22 mouse cellular contexts compared by ENCODE assay signal in genomic region chr7:116120737-116121136, GRCm38 (mm10). TPM values are rescaled to one million over a fixed set of nuclear protein-coding genes. Genes with fewer than 3 reads are reported as not detected.
DNase-seq lines count a peak whose midpoint lies in the region; ATAC-seq and TF ChIP-seq lines count a peak whose summit lies in the region.
"Had no signal": no experiment of that assay in that cellular context is flagged by ENCODE, and none has a peak within 500 bp of the region (broad histone marks: within the 10 kb centered on the region; RNA-seq: fewer than 3 reads in every experiment).

No protein-coding gene starts in this region.

- no peak for TF ChIP-seq CTCF in forebrain, postnatal 0 days (IDR thresholded peaks at IDR 0.05; ENCODE audit: low read depth)
- TF ChIP-seq CTCF in layer of hippocampus, adult 2 months (conservative IDR thresholded peaks at IDR 0.05) = no peak

- peak overlapping the region; percentile 82 for H3K27ac ChIP-seq in forebrain, embryonic 10.5 days
- H3K27ac ChIP-seq in forebrain, postnatal 0 days (ENCODE audit: low read depth, low read length) = no peak overlapping the region
- peak overlapping the region; percentile 66; the same call in 1 of the 2 replicates for H3K27ac ChIP-seq in midbrain, embryonic 12.5 days (replicated peaks)
- H3K27ac ChIP-seq in midbrain, embryonic 16.5 days (ENCODE audit: low read length) = no peak overlapping the region
- H3K27ac ChIP-seq in layer of hippocampus, adult 2 months = no peak overlapping the region
- H3K27ac ChIP-seq: embryonic facial prominence, embryonic 12.5 days; hindbrain, embryonic 13.5 days; hindbrain, postnatal 0 days had no signal

- peaks cover 50% of the 10 kb centered on the region for H3K4me1 ChIP-seq in forebrain, embryonic 10.5 days
- peaks cover 10% of the 10 kb centered on the region; the same call in 1 of the 2 replicates for H3K4me1 ChIP-seq in forebrain, postnatal 0 days (ENCODE audit: insufficient read depth)
- H3K4me1 ChIP-seq in midbrain, embryonic 12.5 days = peaks cover 37% of the 10 kb centered on the region
- H3K4me1 ChIP-seq in midbrain, embryonic 16.5 days (ENCODE audit: control insufficient read depth, insufficient read depth, low read length) = peaks cover 14% of the 10 kb centered on the region

- H3K4me2 ChIP-seq in forebrain, postnatal 0 days (ENCODE audit: low read depth) = no peak overlapping the region
- H3K4me2 ChIP-seq in midbrain, embryonic 12.5 days (replicated peaks) = peak overlapping the region; percentile 22; the same call in 1 of the 2 replicates
- H3K4me2 ChIP-seq in midbrain, embryonic 16.5 days (ENCODE audit: low read length) = no peak overlapping the region
- H3K4me2 ChIP-seq: embryonic facial prominence, embryonic 12.5 days; hindbrain, embryonic 13.5 days had no signal

- H3K36me3 ChIP-seq in forebrain, embryonic 10.5 days (replicated peaks) = peaks cover 21% of the 10 kb centered on the region
- H3K36me3 ChIP-seq in forebrain, postnatal 0 days (ENCODE audit: insufficient read depth) = no peaks in the 10 kb centered on the region
- H3K36me3 ChIP-seq in midbrain, embryonic 12.5 days = no peaks in the 10 kb centered on the region
- H3K36me3 ChIP-seq in midbrain, embryonic 16.5 days (ENCODE audit: control insufficient read depth, insufficient read depth, low read length) = no peaks in the 10 kb centered on the region
- H3K36me3 ChIP-seq: embryonic facial prominence, embryonic 12.5 days; hindbrain, embryonic 13.5 days had no signal

- no peak overlapping the region for H3K9ac ChIP-seq in forebrain, postnatal 0 days
- H3K9ac ChIP-seq in midbrain, embryonic 12.5 days (replicated peaks) = no peak overlapping the region
- H3K9ac ChIP-seq in midbrain, embryonic 16.5 days (ENCODE audit: low read depth, low read length) = no peak overlapping the region
- H3K9ac ChIP-seq: embryonic facial prominence, embryonic 12.5 days; hindbrain, embryonic 13.5 days had no signal

- no peak for ATAC-seq in forebrain, postnatal 0 days
- ATAC-seq in midbrain, embryonic 12.5 days (ENCODE audit: low FRiP score, low read depth) = no peak
- ATAC-seq in midbrain, embryonic 16.5 days = no peak
- ATAC-seq: activated CD4-positive, CD25-positive, alpha-beta regulatory T cell, adult 4 months; CD4-positive, CD25-positive, alpha-beta regulatory T cell, adult 4 months; hindbrain, postnatal 0 days had no signal

- 0 out of 2 replicates have a peak, but pooled peaks cover 3% of the 10 kb centered on the region for H3K9me3 ChIP-seq in forebrain, embryonic 10.5 days
- no peaks in the 10 kb centered on the region for H3K9me3 ChIP-seq in forebrain, postnatal 0 days (ENCODE audit: low read length)
- no peaks in the 10 kb centered on the region for H3K9me3 ChIP-seq in midbrain, embryonic 12.5 days
- no peaks in the 10 kb centered on the region for H3K9me3 ChIP-seq in midbrain, embryonic 16.5 days (replicated peaks; ENCODE audit: control insufficient read depth, low read length, poor library complexity, severe bottlenecking)
- H3K9me3 ChIP-seq: embryonic facial prominence, embryonic 12.5 days; G1E; heart, embryonic 10.5 days; hindbrain, embryonic 13.5 days had no signal

- intact Hi-C loops in heart, postnatal 14 days (cut with DNase I) = no loop called here

- 73% methylated on average over 4 of the region's 4 CpGs for WGBS in forebrain, embryonic 10.5 days
- WGBS in forebrain, postnatal 0 days = 50% methylated on average over 4 of the region's 4 CpGs
- 61% methylated on average over 4 of the region's 4 CpGs for WGBS in midbrain, embryonic 12.5 days
- 34% methylated on average over 4 of the region's 4 CpGs for WGBS in midbrain, embryonic 16.5 days

- no peaks in the 10 kb centered on the region for H3K27me3 ChIP-seq in forebrain, embryonic 10.5 days (ENCODE audit: poor library complexity, severe bottlenecking)
- no peaks in the 10 kb centered on the region for H3K27me3 ChIP-seq in forebrain, postnatal 0 days (ENCODE audit: insufficient read depth, low read length)
- no peaks in the 10 kb centered on the region; the same call in 1 of the 2 replicates for H3K27me3 ChIP-seq in midbrain, embryonic 12.5 days
- no peaks in the 10 kb centered on the region for H3K27me3 ChIP-seq in midbrain, embryonic 16.5 days (ENCODE audit: control insufficient read depth, insufficient read depth, low read depth, low read length)
- H3K27me3 ChIP-seq: embryonic facial prominence, embryonic 12.5 days had no signal

- DNase-seq in forebrain, embryonic 10.5 days (ENCODE audit: extremely low spot score, low spot score) = no peak
- DNase-seq in forebrain, postnatal 0 days = no peak
- DNase-seq in heart, adult 11 months = peak; percentile 74
- DNase-seq in heart, postnatal 14 days = no peak
- DNase-seq in layer of hippocampus, adult 2 months (ENCODE audit: low spot score in 2 of 2) = no peak
- DNase-seq: adrenal gland, postnatal 14 days; B cell, adult 2 months; cerebellum, adult 11-12 months; cerebellum, adult 9-10 months; cerebellum, postnatal 25 days; gastrocnemius, postnatal 36 days; heart, adult 18-20 months; heart, postnatal 10 days had no signal

- H3K4me3 ChIP-seq in forebrain, embryonic 10.5 days = no peak overlapping the region
- H3K4me3 ChIP-seq in forebrain, postnatal 0 days (ENCODE audit: low read depth, low read length) = no peak overlapping the region
- no peak overlapping the region for H3K4me3 ChIP-seq in midbrain, embryonic 12.5 days
- H3K4me3 ChIP-seq in midbrain, embryonic 16.5 days (ENCODE audit: low read depth, low read length) = no peak overlapping the region
- no peak overlapping the region for H3K4me3 ChIP-seq in layer of hippocampus, adult 2 months
- H3K4me3 ChIP-seq: embryonic facial prominence, embryonic 12.5 days; heart, embryonic 10.5 days; hindbrain, embryonic 13.5 days had no signal

RNA-seq across cellular contexts. Expression of gene Gm4353, which starts 36.3 kb away (rescaled TPM):
- polyA plus RNA-seq in forebrain, embryonic 10.5 days (2016; fragmentation: Nextera tagmentation; extraction: Ambion mirVana) = 1.0 TPM in 2 replicates
- total RNA-seq in forebrain, postnatal 0 days (2014; rRNA removed) = 0.76 and 0.92 TPM in 2 replicates
- 0.31 and 0.53 TPM in 2 replicates for polyA plus RNA-seq in forebrain, postnatal 0 days (2015; fragmentation: Nextera tagmentation; extraction: Ambion mirVana)
- 1 to 10 TPM in 1 of 2 experiments, under 1 TPM in 1; 0.93 to 2.0 TPM for total RNA-seq in heart, postnatal 14 days (2021)
- polyA plus RNA-seq in midbrain, embryonic 12.5 days (2016; fragmentation: Nextera tagmentation; extraction: Ambion mirVana) = 0.68 and 0.98 TPM in 2 replicates
- 0.93 and 1.0 TPM in 2 replicates for polyA plus RNA-seq in midbrain, embryonic 16.5 days (2015; fragmentation: Nextera tagmentation; extraction: Ambion mirVana)
- 1 to 10 TPM; 3.3 to 4.7 TPM for total RNA-seq in layer of hippocampus, adult 2 months (2021)
- polyA plus RNA-seq: G1E had no signal

Comparison
In these comparisons a context has a peak if more than half of its experiments do, and no peak if none do; other contexts are left out.
1. H3K27ac ChIP-seq: peak in forebrain, embryonic 10.5 days (single experiment) and midbrain, embryonic 12.5 days (single experiment); none in forebrain, postnatal 0 days (single experiment), midbrain, embryonic 16.5 days (single experiment) and layer of hippocampus, adult 2 months (single experiment).